Mouse (Mus musculus) liver, embryonic 14.5 days (tissue): Measurements from ENCODE around the gene Lmx1a. TPM values are rescaled to one million over a fixed set of nuclear protein-coding genes. Genes with fewer than 3 reads are reported as not detected.

Experiments used
- ATAC-seq: fragments of 200-750 bp; cut with Nextera tagmentation; 2 replicates; pipeline ENCODE4 v1.8.0; 2017; ENCODE audit warnings: moderate number of reproducible peaks, mild to moderate bottlenecking, moderate library complexity; ENCODE audit not compliant: insufficient read depth
- DNase-seq, 3 experiments: peaks; one replicate each; pipeline ENCODE4 v3.0.0-alpha.2; 2012 to 2013; ENCODE audit warnings: low read depth in 3 of 3, low spot score in 3 of 3
- H3K27ac ChIP-seq: fragments of 300-500 bp; sonication (generic); 2 replicates; pipeline ENCODE4 v1.5.1; 2014; ENCODE audit warnings: moderate library complexity, mild to moderate bottlenecking, control low read depth, inconsistent platforms
- H3K27me3 ChIP-seq: fragments of 300-500 bp; sonication (generic); 2 replicates; pipeline ENCODE4 v1.6.1; 2014; ENCODE audit warnings: mild to moderate bottlenecking, low read length, moderate library complexity; ENCODE audit not compliant: control insufficient read depth, insufficient read depth
- H3K36me3 ChIP-seq: fragments of 300-500 bp; sonication (generic); replicated peaks from 2 replicates; pipeline ENCODE4 v1.6.1; 2014; ENCODE audit warnings: low read depth; ENCODE audit not compliant: control insufficient read depth, insufficient read depth
- H3K4me1 ChIP-seq, 2 experiments: fragments of 200-500 bp in 1 of 2; fragments of 300-500 bp in 1 of 2; sonication (generic) in 1 of 2; replicated peaks; 2 replicates each; pipeline ENCODE4 v1.6.1; 2012 to 2014; ENCODE audit warnings: antibody characterized with exemption in 1 of 2, inconsistent platforms in 1 of 2, low read length in 1 of 2; ENCODE audit not compliant: control insufficient read depth in 2 of 2, insufficient read depth in 2 of 2
- H3K4me2 ChIP-seq: fragments of 300-500 bp; sonication (generic); 2 replicates; pipeline ENCODE4 v1.6.1; 2014; ENCODE audit warnings: low read depth, mild to moderate bottlenecking, control low read depth, moderate library complexity
- H3K4me3 ChIP-seq, 2 experiments: fragments of 200-500 bp in 1 of 2; fragments of 300-500 bp in 1 of 2; sonication (generic) in 1 of 2; 2 replicates each; pipeline ENCODE4 v1.5.1; 2012 to 2014; ENCODE audit warnings: low read depth in 2 of 2, low read length in 2 of 2, mild to moderate bottlenecking in 2 of 2, control low read depth in 1 of 2, inconsistent platforms in 1 of 2, moderate library complexity in 1 of 2; ENCODE audit not compliant: insufficient read depth in 1 of 2
- H3K9ac ChIP-seq: fragments of 300-500 bp; sonication (generic); replicated peaks from 2 replicates; pipeline ENCODE4 v1.6.1; 2014; ENCODE audit warnings: mild to moderate bottlenecking, control low read depth, moderate library complexity
- H3K9me3 ChIP-seq: fragments of 300-500 bp; sonication (generic); 2 replicates; pipeline ENCODE4 v1.6.1; 2016; ENCODE audit warnings: low read length, mixed read lengths; ENCODE audit not compliant: control insufficient read depth
- CTCF ChIP-seq: IDR thresholded peaks from 2 replicates; pipeline ENCODE4 v1.5.1; 2016; ENCODE audit warnings: antibody characterized with exemption, low read depth, control low read depth
- EP300 ChIP-seq: IDR thresholded peaks from 2 replicates; pipeline ENCODE4 v1.6.1; 2016; ENCODE audit warnings: antibody characterized with exemption, low read depth
- WGBS: fragments of 180-500 bp; shearing (Covaris S2); extraction: QIAGEN DNeasy Blood & Tissue Kit; methylation state at CpG from one replicate; pipeline ENCODE4 v1.1.7; 2014; ENCODE audit not compliant: insufficient replicate concordance; 5-methylcytosine and 5-hydroxymethylcytosine counted together
- polyA plus RNA-seq, 2 experiments: library from polyadenylated mRNA; depleted of rRNA in 1 of 2; stranded (reverse) in 1 of 2; unstranded in 1 of 2; fragments of >200 nt; fragmentation: Nextera tagmentation in 1 of 2; extraction: Ambion mirVana in 1 of 2; gene quantifications; 2 replicates each; pipeline versions ENCODE4 v1.2.1 to v1.2.3; 2012 to 2014

Gene Lmx1a
- polyA plus RNA-seq, 2 experiments, result 0.06 to 0.08 TPM

GRCm38 (mm10) chr1:167659065-167659464, 30.0 kb upstream of the Lmx1a start:
- ATAC-seq (no peak), DNase-seq (no peak)
- Histone ChIP-seq H3K4me2 (no peak overlapping the region), H3K27me3 (peaks cover 13% of the 10 kb centered on the region), H3K4me1 (no peaks in the 10 kb centered on the region), H3K27ac (no peak overlapping the region), H3K9me3 (no peaks in the 10 kb centered on the region), H3K36me3 (no peaks in the 10 kb centered on the region), H3K9ac (no peak overlapping the region), H3K4me3 (no peak overlapping the region)
- WGBS, result 58% methylated on average over 3 of the region's 3 CpGs
- no peak for TF ChIP-seq EP300
- no peak for TF ChIP-seq CTCF

GRCm38 (mm10) chr1:167660521-167661101, 28.4 kb upstream of the Lmx1a start:
- H3K4me2 ChIP-seq, result no peak overlapping the region
- no peak overlapping the region for H3K4me3 ChIP-seq

GRCm38 (mm10) chr1:167661123-167661522, 27.9 kb upstream of the Lmx1a start:
- H3K27me3 ChIP-seq, result peaks cover 13% of the 10 kb centered on the region
- 3% methylated on average over 19 of the region's 19 CpGs for WGBS
- DNase-seq (no peak), ATAC-seq (no peak)
- no peaks in the 10 kb centered on the region for H3K4me1 ChIP-seq
- no peak overlapping the region for H3K4me3 ChIP-seq
- H3K9me3 ChIP-seq, result no peaks in the 10 kb centered on the region
- no peak overlapping the region for H3K4me2 ChIP-seq
- no peak overlapping the region for H3K9ac ChIP-seq
- no peaks in the 10 kb centered on the region for H3K36me3 ChIP-seq
- no peak overlapping the region for H3K27ac ChIP-seq
- TF ChIP-seq EP300 (no peak), CTCF (no peak)

More at GRCm38 (mm10) chr1:167660521-167661101, 28.4 kb upstream of the Lmx1a start:
- no peak for ATAC-seq
- no peak for DNase-seq
- Histone ChIP-seq H3K36me3 (no peaks in the 10 kb centered on the region), H3K9me3 (no peaks in the 10 kb centered on the region), H3K4me1 (no peaks in the 10 kb centered on the region), H3K27me3 (peaks cover 13% of the 10 kb centered on the region), H3K27ac (no peak overlapping the region), H3K9ac (no peak overlapping the region)
- 6% methylated on average over 21 of the region's 21 CpGs for WGBS
- TF ChIP-seq CTCF, result no peak
- no peak for TF ChIP-seq EP300

- no peak for ATAC-seq
- no peaks in the 10 kb centered on the region for H3K9me3 ChIP-seq
- H3K4me2 ChIP-seq, result no peak overlapping the region
- no peak for DNase-seq
- no peak overlapping the region for H3K4me3 ChIP-seq
- no peak overlapping the region for H3K9ac ChIP-seq
- no peaks in the 10 kb centered on the region for H3K4me1 ChIP-seq
- no peaks in the 10 kb centered on the region for H3K36me3 ChIP-seq
- 46% methylated on average over 5 of the region's 5 CpGs for WGBS
- H3K27ac ChIP-seq, result no peak overlapping the region
- TF ChIP-seq CTCF (no peak), EP300 (no peak)
- H3K27me3 ChIP-seq, result peaks cover 13% of the 10 kb centered on the region
These were observed 25.9 kb upstream of the Lmx1a start for GRCm38 (mm10) chr1:167663136-167663535.

- H3K27ac ChIP-seq, result no peak overlapping the region
- H3K4me1 ChIP-seq, result no peaks in the 10 kb centered on the region
- no peaks in the 10 kb centered on the region for H3K36me3 ChIP-seq
- peaks cover 4% of the 10 kb centered on the region for H3K27me3 ChIP-seq
- H3K4me2 ChIP-seq, result no peak overlapping the region
- H3K9ac ChIP-seq, result no peak overlapping the region
- H3K9me3 ChIP-seq, result no peaks in the 10 kb centered on the region
- peak in 2 of 3 experiments; percentile 19 to 20 for DNase-seq
- no peak overlapping the region for H3K4me3 ChIP-seq
- no peak for ATAC-seq
- TF ChIP-seq CTCF (peak; percentile 94), EP300 (no peak)
- 28% methylated on average over 6 of the region's 6 CpGs for WGBS
These were observed 19.2 kb upstream of the Lmx1a start for GRCm38 (mm10) chr1:167669796-167670195.
